Mouse (Mus musculus) left cerebral cortex, postnatal 10 days (tissue): ENCODE measurements around the gene Cd300lg. TPM values are rescaled to one million over a fixed set of nuclear protein-coding genes. Genes with fewer than 3 reads are reported as not detected.

Source experiments
- DNase-seq, 2 experiments: peaks; one replicate each; pipeline ENCODE4 v3.0.0; 2021 to 2022; ENCODE audit warnings: low spot score in 2 of 2, mixed read lengths in 1 of 2; ENCODE audit errors: extremely low spot score in 1 of 2
- intact Hi-C: fragments of 180-260 bp; cut with DNase I; formaldehyde crosslinking; loops from one replicate; pipeline ENCODE4 v1.15.1; 2025
- total RNA-seq, 2 experiments: library from RNA; stranded (reverse); gene quantifications; 2 replicates each; pipeline ENCODE4 v1.2.3; 2021

The Cd300lg gene
- total RNA-seq, 2 experiments from 2014 or later = not detected

- intact Hi-C loops = no loop called here
Observed at GRCm38 (mm10) chr11:102042971-102043370, 1.7 kb downstream of the Cd300lg start.

GRCm38 (mm10) chr11:102043381-102043780 lies 2.1 kb downstream of the Cd300lg start:
- intact Hi-C loops = no loop called here

More at GRCm38 (mm10) chr11:102042971-102043370, 1.7 kb downstream of the Cd300lg start:
- no peak for DNase-seq

GRCm38 (mm10) chr11:102044691-102045212 lies 3.4 kb downstream of the Cd300lg start:
- no peak for DNase-seq
- intact Hi-C loops = no loop called here

More at GRCm38 (mm10) chr11:102043381-102043780, 2.1 kb downstream of the Cd300lg start:
- no peak for DNase-seq

GRCm38 (mm10) chr11:102046607-102047006 lies 5.3 kb downstream of the Cd300lg start:
- no peak for DNase-seq
- intact Hi-C loops = no loop called here

GRCm38 (mm10) chr11:102049875-102050482 lies 8.7 kb downstream of the Cd300lg start:
- DNase-seq = no peak
- intact Hi-C loops = no loop called here

GRCm38 (mm10) chr11:102051541-102051940 lies 10.2 kb downstream of the Cd300lg start:
- intact Hi-C loops = no loop called here
- DNase-seq = peak in 1 of 2 experiments; percentile 84

- intact Hi-C loops = no loop called here
- DNase-seq = no peak
Observed at GRCm38 (mm10) chr11:102051954-102052353, 10.6 kb downstream of the Cd300lg start.

GRCm38 (mm10) chr11:102052697-102053096 lies 11.4 kb downstream of the Cd300lg start:
- DNase-seq = no peak
- intact Hi-C loops = no loop called here

- no peak for DNase-seq
- intact Hi-C loops = no loop called here
Observed at GRCm38 (mm10) chr11:102053183-102053582, 11.9 kb downstream of the Cd300lg start.

GRCm38 (mm10) chr11:102053847-102054246 lies 12.5 kb downstream of the Cd300lg start:
- peak in 1 of 2 experiments; percentile 67 for DNase-seq
- intact Hi-C loops = no loop called here

- intact Hi-C loops = loop anchor here (5.0 kb wide), 2 partner anchors 36 to 76 kb away; no protein-coding TSS in a partner anchor
- DNase-seq = peak; percentile 78 to 80
Observed at GRCm38 (mm10) chr11:102061236-102061940, 20.1 kb downstream of the Cd300lg start.

GRCm38 (mm10) chr11:102061941-102062473 lies 20.7 kb downstream of the Cd300lg start:
- intact Hi-C loops = loop anchor here (5.0 kb wide), 2 partner anchors 35 to 75 kb away; no protein-coding TSS in a partner anchor

GRCm38 (mm10) chr11:102063076-102063475 lies 21.8 kb downstream of the Cd300lg start:
- intact Hi-C loops = loop anchor here (5.0 kb wide), 2 partner anchors 34 to 74 kb away; no protein-coding TSS in a partner anchor
- no peak for DNase-seq

More at GRCm38 (mm10) chr11:102061941-102062473, 20.7 kb downstream of the Cd300lg start:
- DNase-seq = no peak

- no peak for DNase-seq
- intact Hi-C loops = no loop called here
Observed at GRCm38 (mm10) chr11:102068969-102069368, 27.7 kb downstream of the Cd300lg start.

GRCm38 (mm10) chr11:102069633-102070032 lies 28.3 kb downstream of the Cd300lg start:
- intact Hi-C loops = no loop called here
- no peak for DNase-seq

- no peak for DNase-seq
- intact Hi-C loops = no loop called here
Observed at GRCm38 (mm10) chr11:102070426-102070825, 29.1 kb downstream of the Cd300lg start.

GRCm38 (mm10) chr11:102072729-102073128 lies 31.4 kb downstream of the Cd300lg start:
- DNase-seq = no peak
- intact Hi-C loops = no loop called here

- intact Hi-C loops = no loop called here
- DNase-seq = no peak
Observed at GRCm38 (mm10) chr11:102073722-102074121, 32.4 kb downstream of the Cd300lg start.

- intact Hi-C loops = no loop called here
- DNase-seq = peak; percentile 80 to 89
Observed at GRCm38 (mm10) chr11:102082322-102082721, 41.0 kb downstream of the Cd300lg start.
